Mouse (Mus musculus) cortical plate, adult 2 months (tissue): ENCODE measurements at regions not wholly inside any gene's neighbourhood (a gene's known extent, or its start where the extent isn't known, plus 50 kb on each side); places are given as distances from the start of the nearest gene placed in this dataset.

ENCODE experiments used
- CTCF ChIP-seq: fragments of 200-500 bp; IDR thresholded peaks from 2 replicates; pipeline ENCODE4 v1.5.1; 2011; ENCODE audit warnings: mild to moderate bottlenecking, control low read depth, low read length; ENCODE audit not compliant: insufficient read depth; ENCODE audit errors: extremely low read depth
- POLR2A ChIP-seq: fragments of 200-500 bp; IDR thresholded peaks from 2 replicates; pipeline ENCODE4 v1.6.1; 2011; ENCODE audit warnings: mild to moderate bottlenecking, low read length, control low read depth; ENCODE audit not compliant: insufficient read depth; ENCODE audit errors: extremely low read depth

GRCm38 (mm10) chr6:67087837-67088440 is 50.7 kb upstream of the Gadd45a start:
- TF ChIP-seq CTCF, result no peak
- TF ChIP-seq POLR2A, result no peak
